Mouse (Mus musculus) inflammation-experienced regulatory T-cells (primary cell): ENCODE results near the gene Capza2. TPM values are rescaled to one million over a fixed set of nuclear protein-coding genes. Genes with fewer than 3 reads are reported as not detected.

ENCODE experiments used
- polyA plus RNA-seq, 2 experiments: library from polyadenylated mRNA; unstranded; fragments of 100-300 nt; shearing (Covaris generic); gene quantifications; one replicate each; pipeline ENCODE4 v1.2.1; 2017

The Capza2 gene
- 100 to 1,000 TPM; 246 to 286 TPM for polyA plus RNA-seq

DNA sequence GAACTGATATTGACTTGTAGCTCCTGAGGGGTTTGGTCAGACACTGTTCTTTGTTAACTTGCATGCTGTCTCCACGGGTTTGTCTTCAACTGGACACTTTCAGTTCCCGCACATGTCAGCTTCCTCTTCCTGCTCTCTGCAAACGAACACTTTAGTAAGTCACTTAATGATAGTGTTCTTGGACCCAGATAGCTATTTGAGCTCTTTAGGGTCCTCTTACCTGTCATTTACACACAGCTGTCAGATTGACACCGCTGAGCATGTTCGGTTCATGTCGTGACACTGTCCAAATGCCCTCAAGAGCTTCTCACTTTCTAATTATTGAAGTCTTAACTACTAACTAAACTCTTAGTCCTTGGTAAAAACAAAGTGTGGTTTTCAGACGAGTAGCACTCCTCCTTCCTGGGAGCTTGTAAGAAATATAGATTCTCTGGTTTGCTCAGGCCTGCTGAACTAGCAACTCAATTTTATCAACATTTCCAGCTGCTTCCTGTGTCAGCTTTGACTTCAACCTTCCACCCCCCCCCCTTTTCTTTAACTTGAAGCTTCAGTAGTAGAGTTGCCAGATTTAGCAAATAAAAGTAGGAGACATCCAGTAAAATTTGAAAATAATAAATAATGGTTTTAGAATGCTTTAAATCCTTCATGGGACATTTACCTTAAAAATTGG is at the start of gene Capza2:
Gene Capza2, plus strand, starts transcription at position 620 of the 670 bp plus-strand sequence.

DNA sequence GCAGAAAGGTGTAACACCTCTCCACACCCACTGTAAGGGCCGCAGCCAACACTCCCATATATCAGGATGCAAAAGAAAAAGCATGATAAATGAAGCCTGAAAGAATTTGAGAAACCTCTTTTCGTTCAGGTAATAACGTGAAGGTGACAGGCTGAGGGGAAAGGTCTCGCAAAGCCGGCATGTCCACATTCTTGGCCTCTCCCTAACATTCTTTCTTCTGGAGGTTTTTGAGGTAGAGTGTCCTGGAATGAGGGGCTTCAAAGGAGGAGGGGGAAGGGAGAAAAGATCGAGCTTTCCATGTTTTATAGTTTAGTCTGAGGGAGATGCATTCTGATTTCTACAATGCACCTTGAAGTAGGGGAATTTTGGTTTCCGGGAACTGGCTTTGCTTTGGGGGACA is 56.6 kb downstream of the Capza2 start, which contains the start of gene St7:
Gene St7, plus strand, starts transcription at position 287 of the 400 bp plus-strand sequence.

Other genes starting within 250 kb of the Capza2 start
- gene Met, start 172.4 kb upstream of the Capza2 start, polyA plus RNA-seq = under 1 TPM; 0.17 to 0.54 TPM
- 10 to 100 TPM; 12.3 to 17.5 TPM for gene St7, start 56.7 kb downstream of the Capza2 start, polyA plus RNA-seq